7 mouse cellular contexts compared by ENCODE assay signal in the genomic region with DNA sequence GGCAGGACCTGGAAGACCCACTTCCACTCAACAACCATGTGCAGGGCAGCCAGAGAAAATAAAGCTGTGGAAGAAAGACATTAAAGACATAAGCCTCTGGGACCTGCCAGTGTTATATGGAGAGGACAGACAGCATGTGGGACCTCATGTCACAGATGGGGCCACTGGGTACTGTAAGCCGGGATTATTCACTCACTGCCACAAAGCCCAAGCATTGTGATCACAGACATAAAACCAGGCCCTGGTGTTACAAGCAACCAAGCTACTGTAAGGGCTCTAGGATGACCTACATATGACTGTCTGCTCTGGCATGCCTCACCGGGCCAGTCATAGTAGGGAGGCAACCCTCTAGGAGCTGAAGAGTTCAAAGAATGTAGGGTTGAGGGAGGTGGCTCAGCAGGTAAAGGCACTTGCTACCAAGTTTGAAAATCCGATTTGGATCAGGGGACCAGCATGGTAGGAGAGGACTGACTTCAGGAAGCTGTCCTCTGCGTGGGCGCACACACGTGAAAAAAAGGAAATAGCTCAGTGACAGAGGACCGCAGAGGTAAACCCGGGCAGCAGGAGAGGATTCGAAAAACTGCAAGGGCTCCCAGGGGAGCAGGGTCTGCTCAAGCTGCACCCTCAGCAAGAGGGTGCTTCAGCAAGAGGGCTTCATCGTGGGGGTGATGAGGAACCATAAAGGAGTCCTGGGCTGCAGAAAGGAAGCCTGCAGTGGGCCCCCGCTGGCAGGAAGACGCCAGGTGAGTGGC. TPM values are rescaled to one million over a fixed set of nuclear protein-coding genes. Genes with fewer than 3 reads are reported as not detected.
A peak's percentile ranks its signal among the peaks of the same experiment; 100 is the strongest.
DNase-seq lines count a peak whose midpoint lies in the region; ATAC-seq lines count a peak whose summit lies in the region.

No protein-coding gene starts in this region.

- peak overlapping the region; percentile 88 for H3K4me3 ChIP-seq in forebrain, embryonic 12.5 days (replicated peaks)
- peak overlapping the region; percentile 99 for H3K4me3 ChIP-seq in liver, embryonic 13.5 days (replicated peaks)

- H3K27ac ChIP-seq in forebrain, embryonic 12.5 days: 0 out of 2 replicates have a peak overlapping the region, but pooled peaks have one; percentile 37
- peak overlapping the region; percentile 78 for H3K27ac ChIP-seq in liver, embryonic 13.5 days

- no peak; the same call in 1 of the 2 replicates for ATAC-seq in forebrain, embryonic 12.5 days (ENCODE audit: low FRiP score)
- no peak for ATAC-seq in liver, embryonic 13.5 days (ENCODE audit: low read depth)

- WGBS in forebrain, embryonic 12.5 days: 21% methylated on average over 12 of the region's 12 CpGs
- 10% methylated on average over 12 of the region's 12 CpGs for WGBS in liver, embryonic 13.5 days (ENCODE audit: insufficient replicate concordance)

- no peaks in the 10 kb centered on the region for H3K9me3 ChIP-seq in forebrain, embryonic 12.5 days
- no peaks in the 10 kb centered on the region for H3K9me3 ChIP-seq in liver, embryonic 13.5 days (replicated peaks)

- H3K4me2 ChIP-seq in forebrain, embryonic 12.5 days: peak overlapping the region; percentile 98
- peak overlapping the region; percentile 99 for H3K4me2 ChIP-seq in liver, embryonic 13.5 days

- no peaks in the 10 kb centered on the region for H3K27me3 ChIP-seq in forebrain, embryonic 12.5 days
- H3K27me3 ChIP-seq in liver, embryonic 13.5 days: no peaks in the 10 kb centered on the region

- peak; percentile 47 for DNase-seq in layer of hippocampus, adult 9-11 months
- DNase-seq in layer of hippocampus, postnatal 36 days: no peak
- DNase-seq in Muller cell, postnatal 12 days (ENCODE audit: inconsistent ontology term): peak; percentile 59
- DNase-seq in liver, embryonic 13.5 days: no peak
- peak; percentile 87 to 89 for DNase-seq in spleen, postnatal 36 days (ENCODE audit: low spot score in 2 of 2)
- no peak for DNase-seq in ovary, postnatal 36 days (ENCODE audit: low spot score)

- H3K9ac ChIP-seq in forebrain, embryonic 12.5 days: peak overlapping the region; percentile 86
- peak overlapping the region; percentile 99 for H3K9ac ChIP-seq in liver, embryonic 13.5 days

- peaks cover 22% of the 10 kb centered on the region for H3K36me3 ChIP-seq in forebrain, embryonic 12.5 days (replicated peaks)
- H3K36me3 ChIP-seq in liver, embryonic 13.5 days: peaks cover 25% of the 10 kb centered on the region

- peaks cover 25% of the 10 kb centered on the region for H3K4me1 ChIP-seq in forebrain, embryonic 12.5 days
- H3K4me1 ChIP-seq in liver, embryonic 13.5 days (replicated peaks): peaks cover 65% of the 10 kb centered on the region

RNA-seq across cellular contexts. Expression of a gene that starts 0.8 kb away (rescaled TPM):
- 100 to 1,000 TPM; 161 to 176 TPM for total RNA-seq in layer of hippocampus, postnatal 36 days (2021)
- 84.2 and 89.6 TPM in 2 replicates for polyA plus RNA-seq in forebrain, embryonic 12.5 days (2016; fragmentation: Nextera tagmentation; extraction: Ambion mirVana)
- 45.1 and 51.7 TPM in 2 replicates for polyA plus RNA-seq in liver, embryonic 13.5 days (2015; fragmentation: Nextera tagmentation; extraction: Ambion mirVana)

RNA-seq across cellular contexts. Expression of a gene that starts 12.2 kb away (rescaled TPM):
- 10 to 100 TPM; 51.7 to 56.8 TPM for total RNA-seq in layer of hippocampus, postnatal 36 days (2021)
- 8.7 and 9.5 TPM in 2 replicates for polyA plus RNA-seq in forebrain, embryonic 12.5 days (2016; fragmentation: Nextera tagmentation; extraction: Ambion mirVana)
- 13.4 and 14.1 TPM in 2 replicates for polyA plus RNA-seq in liver, embryonic 13.5 days (2015; fragmentation: Nextera tagmentation; extraction: Ambion mirVana)

RNA-seq across cellular contexts. Expression of a gene that starts 13.4 kb away (rescaled TPM):
- total RNA-seq in layer of hippocampus, postnatal 36 days (2021): 10 to 100 TPM; 41.8 to 44.9 TPM
- 63.7 and 67.8 TPM in 2 replicates for polyA plus RNA-seq in forebrain, embryonic 12.5 days (2016; fragmentation: Nextera tagmentation; extraction: Ambion mirVana)
- polyA plus RNA-seq in liver, embryonic 13.5 days (2015; fragmentation: Nextera tagmentation; extraction: Ambion mirVana): 52.0 and 54.6 TPM in 2 replicates

RNA-seq across cellular contexts. Expression of a gene that starts 13.4 kb away (rescaled TPM):
- total RNA-seq in layer of hippocampus, postnatal 36 days (2021): 1 to 10 TPM; 3.8 to 4.5 TPM
- 5.3 and 6.0 TPM in 2 replicates for polyA plus RNA-seq in forebrain, embryonic 12.5 days (2016; fragmentation: Nextera tagmentation; extraction: Ambion mirVana)
- 5.7 and 6.3 TPM in 2 replicates for polyA plus RNA-seq in liver, embryonic 13.5 days (2015; fragmentation: Nextera tagmentation; extraction: Ambion mirVana)

RNA-seq across cellular contexts. Expression of a gene that starts 16.5 kb away (rescaled TPM):
- 1 to 10 TPM; 2.6 to 3.1 TPM for total RNA-seq in layer of hippocampus, postnatal 36 days (2021)
- polyA plus RNA-seq in forebrain, embryonic 12.5 days (2016; fragmentation: Nextera tagmentation; extraction: Ambion mirVana): 5.9 and 6.6 TPM in 2 replicates
- 1.4 and 1.5 TPM in 2 replicates for polyA plus RNA-seq in liver, embryonic 13.5 days (2015; fragmentation: Nextera tagmentation; extraction: Ambion mirVana)

Comparison
In these comparisons a context has a peak if more than half of its experiments do, and no peak if none do; other contexts are left out.
1. DNase-seq: peak in layer of hippocampus, adult 9-11 months (single experiment), Muller cell, postnatal 12 days (single experiment) and spleen, postnatal 36 days (2 of 2); none in layer of hippocampus, postnatal 36 days (0 of 2), liver, embryonic 13.5 days (single experiment) and ovary, postnatal 36 days (single experiment).